Mouse (Mus musculus) gastrocnemius, postnatal 14 days (tissue): ENCODE measurements around the gene Ctbp2. TPM values are rescaled to one million over a fixed set of nuclear protein-coding genes. Genes with fewer than 3 reads are reported as not detected.

Experiments
- DNase-seq: peaks from one replicate; pipeline ENCODE4 v3.0.0; 2021; ENCODE audit warnings: mixed read lengths
- intact Hi-C: fragments of 180-260 bp; cut with DNase I; formaldehyde crosslinking; loops from one replicate; pipeline ENCODE4 v1.15.1; 2025; ENCODE audit warnings: low total_unique reads
- total RNA-seq, 2 experiments: library from RNA; stranded (reverse); gene quantifications; 2 replicates each; pipeline ENCODE4 v1.2.3; 2021

Ctbp2 gene
- total RNA-seq, 2 experiments from 2014 or later: 22.4 to 29.3 TPM

- intact Hi-C loops: no loop called here
- DNase-seq: no peak
Measured at GRCm38 (mm10) chr7:133018961-133019360, 105.2 kb downstream of the Ctbp2 start.

GRCm38 (mm10) chr7:133015416-133016070 lies 108.6 kb downstream of the Ctbp2 start:
- intact Hi-C loops: no loop called here
- DNase-seq: no peak

GRCm38 (mm10) chr7:133014631-133015030 lies 109.5 kb downstream of the Ctbp2 start:
- intact Hi-C loops: no loop called here
- no peak for DNase-seq

- intact Hi-C loops: no loop called here
- DNase-seq: no peak
Measured at GRCm38 (mm10) chr7:133013923-133014322, 110.2 kb downstream of the Ctbp2 start.

GRCm38 (mm10) chr7:133012637-133013366 lies 111.4 kb downstream of the Ctbp2 start:
- DNase-seq: no peak
- intact Hi-C loops: no loop called here

GRCm38 (mm10) chr7:133011611-133012010 lies 112.5 kb downstream of the Ctbp2 start:
- intact Hi-C loops: no loop called here
- DNase-seq: no peak

- DNase-seq: peak; percentile 45
- intact Hi-C loops: no loop called here
Measured at GRCm38 (mm10) chr7:133011191-133011590, 113.0 kb downstream of the Ctbp2 start.

- DNase-seq: no peak
- intact Hi-C loops: no loop called here
Measured at GRCm38 (mm10) chr7:133010477-133010876, 113.7 kb downstream of the Ctbp2 start.

GRCm38 (mm10) chr7:133009676-133010075 lies 114.5 kb downstream of the Ctbp2 start:
- intact Hi-C loops: loop anchor here (10.0 kb wide), 3 partner anchors 145 to 355 kb away; partner anchors contain the start of gene Fam53b
- DNase-seq: no peak

- intact Hi-C loops: loop anchor here (10.0 kb wide), 3 partner anchors 144 to 354 kb away; partner anchors contain the start of gene Fam53b
- DNase-seq: no peak
Measured at GRCm38 (mm10) chr7:133008663-133009062, 115.5 kb downstream of the Ctbp2 start.

GRCm38 (mm10) chr7:133007343-133007742 lies 116.8 kb downstream of the Ctbp2 start:
- peak; percentile 56 for DNase-seq
- intact Hi-C loops: loop anchor here (10.0 kb wide), 3 partner anchors 143 to 353 kb away; partner anchors contain the start of gene Fam53b

GRCm38 (mm10) chr7:133005772-133006171 lies 118.4 kb downstream of the Ctbp2 start:
- intact Hi-C loops: loop anchor here (10.0 kb wide), 3 partner anchors 141 to 351 kb away; partner anchors contain the start of gene Fam53b
- DNase-seq: no peak

GRCm38 (mm10) chr7:133003421-133003820 lies 120.7 kb downstream of the Ctbp2 start:
- intact Hi-C loops: loop anchor here (5.0 to 10.0 kb wide), 4 partner anchors 71 to 349 kb away; partner anchors contain the start of genes Fam53b and Zranb1
- DNase-seq: peak; percentile 88

GRCm38 (mm10) chr7:133002271-133002670 lies 121.9 kb downstream of the Ctbp2 start:
- no peak for DNase-seq
- intact Hi-C loops: loop anchor here (5.0 to 10.0 kb wide), 4 partner anchors 70 to 347 kb away; partner anchors contain the start of genes Fam53b and Zranb1

- DNase-seq: no peak
Measured at GRCm38 (mm10) chr7:133001388-133001787, 122.8 kb downstream of the Ctbp2 start.

GRCm38 (mm10) chr7:132999061-132999460 lies 125.1 kb downstream of the Ctbp2 start:
- intact Hi-C loops: no loop called here
- no peak for DNase-seq

More at GRCm38 (mm10) chr7:133001388-133001787, 122.8 kb downstream of the Ctbp2 start:
- intact Hi-C loops: loop anchor here (5.0 to 10.0 kb wide), 4 partner anchors 69 to 347 kb away; partner anchors contain the start of genes Fam53b and Zranb1

GRCm38 (mm10) chr7:132998639-132999038 lies 125.5 kb downstream of the Ctbp2 start:
- DNase-seq: no peak
- intact Hi-C loops: no loop called here

- DNase-seq: no peak
- intact Hi-C loops: no loop called here
Measured at GRCm38 (mm10) chr7:132996391-132996790, 127.8 kb downstream of the Ctbp2 start.

GRCm38 (mm10) chr7:132994628-132995191 lies 129.4 kb downstream of the Ctbp2 start:
- intact Hi-C loops: no loop called here
- DNase-seq: no peak

- intact Hi-C loops: no loop called here
- no peak for DNase-seq
Measured at GRCm38 (mm10) chr7:132994120-132994519, 130.0 kb downstream of the Ctbp2 start.
